Mouse (Mus musculus): ENCODE data around the gene Cers3. TPM values are rescaled to one million over a fixed set of nuclear protein-coding genes. Genes with fewer than 3 reads are reported as not detected.

The Cers3 gene
- total RNA-seq, 1 experiment from 2014 or later = 0.15 TPM

DNA sequence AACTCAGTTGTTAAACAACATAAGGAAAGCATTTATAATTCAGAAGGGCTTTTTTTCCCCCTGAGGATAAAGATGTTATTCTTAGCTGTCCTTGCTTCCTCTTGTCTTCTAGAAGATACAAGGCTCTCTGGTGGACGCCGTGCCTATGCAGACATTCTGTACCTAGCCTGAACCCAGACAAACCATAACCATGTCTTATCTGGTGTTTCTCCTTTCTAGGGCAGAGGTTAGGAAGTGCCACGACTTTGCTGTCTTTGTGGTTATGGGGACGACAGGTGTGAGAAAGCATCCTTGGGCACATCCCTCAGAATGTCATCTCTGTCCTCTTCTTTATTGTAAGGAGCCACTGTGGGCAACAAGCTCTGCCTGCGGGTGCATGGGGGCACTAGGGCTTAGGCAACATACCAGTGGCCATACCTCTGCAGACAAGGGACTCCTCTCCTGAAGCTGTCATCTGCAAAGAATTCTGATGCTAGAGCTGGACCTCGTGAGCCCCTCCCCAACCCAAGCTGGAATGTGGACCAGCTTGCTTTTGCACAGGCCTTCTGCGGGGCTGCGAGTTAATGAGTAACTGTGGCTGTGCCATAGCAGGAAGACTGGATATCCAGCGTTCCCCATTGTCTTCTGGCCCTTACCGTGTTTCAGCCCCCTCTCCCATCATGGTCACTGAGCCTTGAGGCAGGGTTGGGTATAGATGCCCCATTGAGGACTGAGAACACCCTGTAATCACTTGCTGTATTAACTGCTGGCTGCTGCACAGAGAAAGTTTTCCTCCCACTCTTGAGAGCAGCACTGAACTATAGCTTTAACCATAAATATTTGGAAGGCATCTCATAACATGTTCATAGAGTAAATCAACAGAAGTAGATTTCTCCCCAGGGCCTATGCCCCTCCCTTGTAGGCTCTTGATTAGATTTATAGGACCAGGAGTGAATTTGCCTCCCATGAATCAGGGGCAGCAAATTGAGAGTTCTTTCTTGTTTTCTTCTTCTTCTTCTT, 36.9 kb downstream of the Cers3 start:
- no peak for DNase-seq

DNA sequence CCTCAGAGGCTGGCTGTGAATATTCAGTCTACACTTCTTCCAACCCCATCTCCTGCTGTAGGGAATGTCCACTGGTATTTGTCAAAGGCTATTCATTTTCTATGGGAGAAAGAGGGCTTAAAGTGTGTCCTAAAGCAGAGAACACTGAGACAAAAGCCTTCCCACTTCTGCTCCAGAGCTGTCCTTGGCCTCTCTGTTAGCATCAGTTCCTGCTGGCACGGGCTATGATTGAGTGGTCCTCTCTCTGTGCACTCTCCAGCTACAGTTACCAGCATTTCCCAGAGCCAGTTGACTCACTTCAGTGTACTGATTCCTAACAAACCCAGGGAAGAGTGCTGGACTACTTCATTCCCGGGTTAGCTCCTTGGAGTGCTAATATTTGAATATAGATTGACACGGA, 43.2 kb downstream of the Cers3 start:
- DNase-seq = peak; percentile 63

DNA sequence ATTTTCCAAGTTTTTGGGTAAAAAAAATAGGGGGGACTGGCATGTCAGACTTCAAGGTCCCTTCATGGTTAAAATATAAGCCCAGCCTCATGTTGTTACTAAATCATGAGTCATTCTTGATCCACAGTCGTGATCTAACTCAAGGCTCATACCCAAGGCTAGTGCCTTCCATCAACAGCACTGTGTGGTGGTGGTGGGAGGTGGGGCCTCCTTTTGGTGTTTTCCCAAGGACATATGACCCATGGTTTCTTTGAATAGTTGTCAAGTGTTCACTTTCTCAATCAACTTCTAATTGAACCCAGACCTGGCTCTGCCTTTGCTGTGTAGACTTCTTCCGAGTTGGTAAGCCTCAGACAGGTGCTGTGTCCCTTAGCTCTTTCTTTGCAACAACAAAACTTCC, 44.5 kb downstream of the Cers3 start:
- DNase-seq = peak; percentile 63

DNA sequence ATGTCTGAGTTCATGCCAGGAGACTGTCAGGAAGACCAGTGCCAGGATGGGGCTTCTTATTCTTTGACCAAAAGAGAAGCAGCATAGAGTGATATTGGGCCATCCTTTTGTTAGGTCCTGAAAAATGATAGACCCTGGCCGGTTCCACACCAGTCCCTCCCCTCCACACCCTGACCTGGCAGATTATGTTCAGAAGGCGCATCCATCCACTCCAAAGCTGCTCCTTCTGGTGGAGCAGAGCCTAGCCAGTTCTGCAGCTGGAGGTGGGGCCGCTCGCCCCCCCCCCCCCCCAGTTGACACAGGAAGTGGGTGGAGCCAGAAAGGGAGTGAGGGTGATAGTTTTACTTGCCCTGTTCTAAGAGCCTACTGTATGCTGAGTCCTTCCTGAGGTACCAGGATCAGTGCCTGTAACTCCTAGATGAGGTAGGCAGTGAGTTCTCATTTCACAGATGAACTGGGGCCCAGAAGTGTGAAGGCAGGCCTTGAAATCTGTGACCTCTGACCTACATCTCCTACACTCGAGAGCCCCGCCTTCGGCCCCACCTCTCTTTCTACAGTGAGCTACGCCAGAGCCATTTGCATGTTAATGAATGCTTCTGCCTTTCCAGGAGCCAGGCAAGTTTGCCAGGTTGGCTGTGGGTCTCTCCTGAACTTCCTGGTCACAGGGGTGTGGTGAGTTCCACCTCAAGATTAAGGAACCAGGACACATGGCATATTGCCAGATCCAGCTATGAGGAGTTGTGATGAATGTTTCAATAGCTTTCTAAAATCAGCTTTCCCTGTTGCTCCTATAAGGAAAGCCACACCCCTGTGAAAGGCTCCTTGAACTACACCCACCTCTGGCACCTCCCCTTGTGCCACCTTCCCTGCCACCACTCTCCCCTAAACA, 46.8 kb downstream of the Cers3 start:
- DNase-seq = peak; percentile 20

DNA sequence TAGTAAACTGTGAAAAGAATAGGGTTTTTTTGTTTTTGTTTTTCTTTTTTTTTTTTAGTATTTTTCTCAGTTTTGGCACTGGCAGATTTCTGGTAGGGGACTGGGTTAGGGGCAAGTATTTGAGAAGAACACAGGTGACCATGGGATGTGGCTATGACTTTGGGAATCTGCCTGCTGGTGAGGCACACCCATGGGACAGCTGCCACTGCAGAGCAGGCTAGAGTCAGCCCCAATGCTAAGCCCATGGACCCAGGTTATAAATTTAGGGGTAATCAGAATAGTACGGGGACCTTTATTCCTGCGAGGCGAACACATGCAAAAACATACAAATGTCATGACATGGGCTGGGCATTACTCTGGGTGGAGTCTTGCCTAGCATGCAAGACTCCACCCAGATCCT, 47.7 kb downstream of the Cers3 start:
- no peak for DNase-seq

DNA sequence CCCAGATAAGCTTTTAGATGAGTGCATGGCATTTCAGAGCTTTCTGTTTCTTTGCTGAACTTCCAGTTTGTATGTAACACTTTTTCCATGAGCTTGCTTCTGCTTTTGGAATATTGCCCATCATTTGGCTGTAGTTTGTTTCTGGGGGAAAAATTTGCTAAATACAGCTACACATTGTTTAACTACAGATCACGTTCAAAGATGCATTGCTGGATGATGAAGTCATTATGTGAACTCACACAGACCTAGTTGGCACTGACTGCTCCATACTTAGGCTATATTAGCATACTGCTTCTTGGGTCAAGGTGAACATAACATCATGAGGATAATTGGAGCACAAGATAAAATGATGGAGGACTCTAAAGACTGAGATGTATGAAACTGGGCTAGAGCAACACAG, 53.6 kb downstream of the Cers3 start:
- DNase-seq = no peak

DNA sequence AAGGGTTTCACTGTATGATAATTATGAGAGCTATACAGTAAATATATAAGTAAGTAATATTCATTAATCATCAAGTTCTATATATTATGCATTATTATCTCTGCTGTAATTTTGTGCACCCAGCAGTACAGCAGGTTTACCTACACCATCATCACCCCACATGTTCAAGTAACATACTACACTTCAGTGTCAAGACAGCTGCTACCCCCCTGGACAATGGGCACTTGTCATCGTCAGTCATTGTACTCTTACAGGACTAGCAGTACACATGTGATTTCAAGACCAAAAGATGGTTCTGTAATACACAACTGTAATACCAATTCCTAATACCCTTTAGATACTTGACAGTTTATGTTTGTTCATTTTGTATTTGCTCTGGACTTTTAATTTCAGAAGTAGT, 54.0 kb downstream of the Cers3 start:
- DNase-seq = no peak

DNA sequence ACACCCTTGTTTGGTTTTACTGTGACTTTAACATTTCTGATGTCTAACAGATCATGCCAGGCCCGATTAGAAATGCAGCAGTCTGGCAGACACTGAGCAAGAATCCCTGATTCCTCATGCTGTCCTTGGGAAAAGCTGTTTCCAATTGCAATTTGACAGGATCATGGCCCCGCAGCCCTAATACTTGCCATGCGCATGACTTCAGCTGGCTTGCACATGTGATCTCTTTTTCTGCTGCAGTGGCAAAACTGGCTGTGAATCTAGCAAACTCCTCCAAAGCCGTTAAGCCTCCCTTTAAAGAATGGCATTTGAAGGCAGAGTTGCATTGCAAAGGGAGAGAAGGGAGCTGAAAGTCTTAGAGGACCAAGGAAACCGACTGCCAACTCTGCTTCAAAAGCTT, 55.5 kb downstream of the Cers3 start:
- peak; percentile 31 for DNase-seq

DNA sequence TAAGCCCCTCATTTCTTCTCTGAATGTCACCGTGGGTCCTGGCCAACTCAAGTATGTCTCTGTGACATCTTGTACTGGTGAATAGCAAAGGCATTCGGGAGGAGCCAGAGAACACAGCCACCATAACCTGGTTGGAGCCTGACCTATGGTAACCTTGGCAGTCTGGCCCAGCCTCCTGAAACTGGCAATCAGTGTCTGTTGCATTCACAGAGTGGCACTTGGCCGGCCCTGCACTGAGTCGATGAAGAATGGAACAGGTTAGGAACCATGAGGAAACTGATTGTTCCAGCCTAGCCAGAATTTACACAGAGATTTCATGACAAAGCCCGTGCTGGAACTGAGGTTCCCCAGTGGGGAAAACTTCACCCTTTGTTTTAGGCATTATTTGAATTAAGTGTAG, 57.5 kb downstream of the Cers3 start:
- DNase-seq = no peak

DNA sequence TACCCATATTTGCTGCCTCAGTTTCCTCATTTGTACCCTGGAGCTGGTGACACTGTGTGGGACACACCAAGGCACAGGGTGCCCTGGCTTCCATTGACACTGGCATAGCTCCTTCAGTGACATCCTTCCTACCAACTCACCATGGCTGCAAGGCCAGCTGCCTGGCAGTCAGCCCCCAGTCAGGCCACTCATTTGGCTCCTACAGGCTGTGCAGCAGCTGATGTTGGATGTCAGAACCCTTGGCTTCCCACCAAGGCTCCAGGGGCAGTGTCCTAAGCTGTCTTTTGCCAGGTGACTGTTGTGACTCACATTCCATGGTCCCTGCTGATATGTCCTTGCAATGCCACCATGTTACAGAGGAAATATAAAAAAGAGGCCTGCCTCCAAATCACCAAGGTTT, 58.5 kb downstream of the Cers3 start:
- peak; percentile 80 for DNase-seq

DNA sequence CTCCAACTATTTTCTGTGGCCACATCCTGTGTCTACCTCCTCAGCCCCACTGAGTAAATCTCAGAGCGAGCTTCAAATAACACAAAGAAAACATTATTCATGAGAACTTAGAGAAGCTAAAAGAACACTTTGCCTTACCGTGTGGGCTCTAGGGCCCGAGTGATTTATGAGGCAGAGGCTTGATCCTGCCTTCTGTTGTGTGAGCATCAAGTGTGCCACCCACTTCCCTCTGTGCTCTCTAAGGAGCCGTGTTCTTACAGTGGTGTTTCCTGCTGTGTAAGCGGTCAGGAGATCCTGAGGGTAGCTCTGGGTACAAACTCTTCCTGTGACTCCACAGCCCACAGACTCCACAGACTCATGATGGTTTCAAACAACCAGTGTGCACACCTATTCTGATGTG, 60.5 kb downstream of the Cers3 start:
- DNase-seq = no peak

DNA sequence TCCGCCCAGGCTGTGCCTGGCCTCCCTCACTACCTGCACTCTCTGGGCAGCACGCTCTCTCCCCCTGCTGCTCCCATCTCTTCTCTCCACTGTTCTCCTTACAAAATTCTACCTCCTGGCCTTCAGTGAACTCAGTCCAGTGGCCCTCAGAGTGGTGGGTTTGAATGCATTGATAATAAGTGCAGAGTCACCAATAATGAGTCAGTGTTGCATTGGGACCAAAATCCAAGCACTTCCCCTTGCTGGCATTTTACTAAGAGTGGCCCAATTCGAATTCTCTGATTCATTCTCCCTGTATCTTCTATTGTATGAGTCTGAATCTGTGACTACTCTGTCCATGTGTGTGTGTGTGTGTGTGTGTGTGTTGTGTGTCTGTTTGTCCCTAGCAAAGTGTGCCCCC, 63.5 kb downstream of the Cers3 start:
- peak; percentile 12 for DNase-seq

DNA sequence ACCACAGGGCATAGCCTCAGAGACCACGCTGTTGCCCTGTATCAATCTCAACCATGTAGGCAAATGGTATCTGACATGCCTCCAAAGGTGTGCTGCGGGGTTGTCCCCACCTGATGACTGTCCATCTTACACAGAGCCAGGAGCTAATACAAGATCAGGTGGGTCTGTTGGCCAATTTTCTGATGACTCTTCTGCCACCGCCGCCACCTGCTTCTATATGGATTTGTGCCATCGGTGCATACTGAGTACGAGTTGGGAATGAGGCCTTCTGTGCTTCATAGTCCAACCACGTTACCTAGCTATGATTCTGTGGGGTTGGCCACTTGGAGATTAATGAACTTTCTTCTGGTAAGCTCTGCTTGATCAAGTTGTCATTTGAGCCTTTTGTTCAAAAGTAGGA, 67.1 kb downstream of the Cers3 start:
- DNase-seq = no peak

DNA sequence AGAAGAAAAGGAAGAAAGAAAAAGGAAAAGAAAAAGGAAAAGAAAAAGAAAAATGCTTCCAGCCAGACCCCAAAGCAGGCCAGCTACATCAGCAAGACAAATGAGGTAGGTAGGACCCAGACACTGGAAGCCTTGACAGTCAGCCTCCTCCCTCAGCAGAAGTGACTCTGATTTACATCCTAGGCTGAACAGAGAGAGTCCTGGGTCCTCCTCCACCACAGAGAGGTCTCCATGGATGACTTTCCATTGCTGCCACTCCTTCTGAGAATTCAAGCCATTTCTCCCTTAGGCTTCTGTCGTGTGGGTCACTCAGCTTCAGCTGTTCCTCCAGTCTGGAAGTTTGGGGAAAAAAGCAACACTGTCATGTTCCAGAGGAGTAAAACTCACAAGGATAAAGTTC, 68.0 kb downstream of the Cers3 start:
- DNase-seq = no peak

DNA sequence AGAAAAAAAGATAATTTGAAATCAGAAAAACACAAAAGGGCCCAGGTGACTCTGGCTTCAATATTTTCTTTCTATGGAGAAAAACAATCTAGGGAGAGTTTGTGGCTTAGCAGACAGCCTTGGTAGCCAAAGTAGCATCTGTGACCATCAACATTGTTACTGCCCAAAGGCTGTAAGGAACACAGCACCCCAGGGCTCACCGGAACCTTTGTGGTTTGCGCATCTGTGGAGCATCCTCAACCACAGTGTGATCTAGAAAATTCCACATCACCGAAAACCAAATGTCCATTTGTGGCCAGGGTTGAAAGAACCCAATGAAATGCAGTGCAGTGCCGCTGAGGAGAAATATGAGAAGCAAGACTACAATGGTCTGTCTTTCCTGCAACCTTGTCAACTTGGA, 69.0 kb downstream of the Cers3 start:
- no peak for DNase-seq

DNA sequence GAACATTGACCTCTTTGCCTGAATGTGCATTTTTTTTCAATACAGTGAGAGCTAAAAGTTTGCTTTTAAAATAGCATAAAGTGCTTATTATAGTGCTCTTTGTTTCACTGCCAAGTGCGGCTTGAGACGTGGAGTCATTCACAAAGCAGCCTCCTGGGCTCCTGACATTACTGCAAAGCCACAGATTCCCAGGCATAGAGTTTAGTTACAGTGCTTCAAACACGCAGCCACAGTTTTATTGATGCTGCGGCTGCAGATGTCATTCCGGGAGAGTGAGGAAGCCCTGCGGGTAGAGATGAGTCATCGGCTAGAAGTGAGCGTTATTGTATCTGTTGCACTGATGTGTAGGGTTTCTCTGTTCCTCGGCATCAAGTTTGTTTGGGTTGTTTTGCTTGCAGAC, 69.4 kb downstream of the Cers3 start:
- DNase-seq = peak; percentile 27

DNA sequence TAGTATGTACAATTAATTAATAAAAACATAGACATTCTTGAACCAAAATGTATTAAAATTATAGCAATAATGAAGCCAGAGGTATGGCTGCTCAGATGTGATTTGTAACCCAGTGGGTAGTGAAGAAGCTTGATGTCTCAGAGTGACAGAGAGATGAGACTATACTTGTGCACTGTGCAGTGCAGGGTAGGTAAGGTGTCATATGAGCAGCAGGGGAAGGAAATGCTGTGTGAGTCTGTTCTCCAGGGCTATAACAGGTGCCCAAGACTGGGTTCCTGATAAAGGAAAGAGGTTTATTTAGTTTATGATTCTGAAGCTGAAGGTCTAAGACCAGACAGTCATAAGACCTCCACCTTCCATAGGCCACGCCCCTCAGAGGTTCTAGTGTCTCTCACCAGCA, 69.9 kb downstream of the Cers3 start:
- DNase-seq = no peak

DNA sequence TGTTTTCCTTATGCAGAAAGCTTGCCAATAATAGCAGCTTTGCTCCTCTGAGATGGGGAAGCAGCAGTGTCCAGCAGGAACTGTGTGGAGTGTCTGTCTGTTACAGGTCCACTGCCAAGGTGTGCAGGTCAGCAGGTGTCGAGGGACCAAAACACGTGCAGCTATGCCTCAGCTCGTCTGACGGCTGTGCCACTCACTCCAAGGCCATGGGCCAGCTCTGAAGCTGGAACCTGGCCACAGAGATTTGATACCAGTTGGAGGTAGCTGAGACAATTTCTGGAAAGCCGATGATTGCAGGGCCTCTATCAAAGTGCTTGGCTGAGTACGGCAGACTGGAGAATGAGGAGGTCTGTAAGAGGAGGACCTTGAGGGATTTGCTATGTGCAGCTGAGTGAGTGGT, 72.2 kb downstream of the Cers3 start:
- peak; percentile 16 for DNase-seq

DNA sequence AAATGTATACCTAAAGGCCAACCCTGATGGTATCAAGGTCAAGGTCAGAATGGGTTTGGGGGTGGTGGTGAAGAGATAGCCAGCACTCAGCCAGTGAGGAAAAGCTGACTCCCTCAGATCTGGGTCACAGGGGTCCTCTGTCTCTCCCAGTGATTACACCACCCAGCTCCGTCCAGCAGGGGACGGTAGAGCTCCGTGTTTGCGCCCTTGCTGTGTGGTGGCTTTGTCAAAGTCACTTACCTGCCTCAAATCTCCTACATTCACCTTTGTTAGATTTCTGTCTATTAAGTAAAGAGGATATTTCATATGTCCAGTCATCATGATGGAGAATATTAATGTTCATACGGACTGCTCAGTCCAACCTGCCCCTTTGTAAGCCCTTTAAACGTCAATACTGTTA, 76.7 kb downstream of the Cers3 start:
- DNase-seq = peak; percentile 69

DNA sequence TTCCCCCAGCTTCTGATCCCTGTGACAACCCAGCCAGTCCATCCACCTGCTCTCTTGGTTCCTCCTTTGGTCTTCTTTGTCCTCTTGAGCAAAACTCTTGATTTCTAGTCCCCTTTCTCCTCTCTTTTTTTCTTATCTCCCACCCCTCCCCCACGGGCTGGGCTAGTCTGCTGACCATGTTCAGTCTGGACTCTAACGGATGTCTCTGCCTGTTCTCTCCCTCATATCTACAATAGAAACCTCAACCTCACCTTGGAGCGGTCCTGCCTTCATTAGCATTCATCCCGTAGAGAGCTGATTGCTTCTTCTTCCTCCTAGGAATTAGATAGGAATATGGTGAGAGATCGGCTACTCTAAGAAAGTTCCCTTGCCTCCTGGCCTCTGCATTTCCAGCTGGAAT, 87.5 kb downstream of the Cers3 start:
- no peak for DNase-seq

DNA sequence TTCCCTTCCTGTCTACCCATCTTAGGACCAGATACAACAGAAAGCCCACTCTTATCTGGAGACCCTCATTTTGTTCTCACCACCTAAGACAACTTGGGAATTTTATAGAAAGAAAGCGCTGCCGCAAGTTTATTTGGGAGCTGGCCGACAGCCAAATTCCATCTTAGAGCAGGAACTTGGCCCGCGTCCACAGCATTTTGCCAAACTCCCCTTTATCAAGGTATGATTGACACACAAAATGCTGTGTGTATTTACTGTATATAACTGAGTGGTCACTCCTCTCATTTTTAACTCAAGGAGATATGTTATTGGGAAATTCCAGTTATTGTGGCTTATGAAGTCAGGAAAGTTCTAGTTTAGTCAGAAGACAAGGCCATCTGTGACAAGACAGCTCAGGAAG, 88.0 kb downstream of the Cers3 start:
- peak; percentile 59 for DNase-seq

DNA sequence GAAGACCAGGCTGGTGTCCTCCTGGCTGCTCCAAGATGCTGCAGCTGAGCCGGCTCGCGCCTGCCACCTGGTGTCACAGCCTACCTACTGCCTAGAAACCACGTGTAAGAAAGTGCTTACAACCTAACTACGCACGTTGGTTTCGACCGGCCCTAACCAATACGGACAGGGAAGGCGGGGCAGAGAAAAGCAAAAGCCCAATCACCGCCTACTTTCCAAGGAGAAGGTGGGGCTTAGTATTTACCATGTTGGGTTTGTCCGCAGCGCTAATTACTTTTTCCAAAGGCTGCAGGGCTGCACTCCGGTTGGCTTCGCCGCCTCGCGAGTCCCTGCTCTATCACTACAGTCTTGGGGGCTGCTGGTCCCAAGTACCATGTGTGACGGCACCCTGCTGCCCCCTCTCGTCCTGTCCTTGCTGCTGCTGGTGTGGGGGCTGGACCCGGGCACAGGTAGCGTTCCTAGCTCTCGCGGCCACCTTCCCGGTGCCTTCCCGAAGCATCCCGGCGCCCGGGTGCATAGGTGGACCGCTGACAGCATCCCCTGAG, 96.2 kb downstream of the Cers3 start, which contains the start of gene Adamts17:
TSS of gene Adamts17 (plus strand) at position 273 of the 545 bp plus-strand sequence.
- DNase-seq = peak; percentile 95
